Mouse (Mus musculus) limb, embryonic 14.5 days (tissue): ENCODE measurements at regions not wholly inside any gene's neighbourhood (a gene's known extent, or its start where the extent isn't known, plus 50 kb on each side); places are given as distances from the start of the nearest gene placed in this dataset.

Experiments used
- ATAC-seq: fragments of 200-750 bp; cut with Nextera tagmentation; 2 replicates; pipeline ENCODE4 v1.8.0; 2017; ENCODE audit warnings: low read depth, moderate number of reproducible peaks, moderate TSS enrichment; ENCODE audit not compliant: low FRiP score
- DNase-seq: peaks from one replicate; pipeline ENCODE4 v3.0.0-alpha.2; 2015; ENCODE audit warnings: low spot score
- H3K27ac ChIP-seq: fragments of 300-500 bp; sonication (generic); replicated peaks from 2 replicates; pipeline ENCODE4 v1.5.1; 2014; ENCODE audit warnings: low read depth, mild to moderate bottlenecking, low read length, moderate library complexity, mixed read lengths
- H3K27me3 ChIP-seq: fragments of 300-500 bp; sonication (generic); 2 replicates; pipeline ENCODE4 v1.6.1; 2014; ENCODE audit warnings: low read length, mixed read lengths; ENCODE audit not compliant: control insufficient read depth, insufficient read depth
- H3K36me3 ChIP-seq: fragments of 300-500 bp; sonication (generic); 2 replicates; pipeline ENCODE4 v1.6.1; 2014; ENCODE audit warnings: mild to moderate bottlenecking, low read length, moderate library complexity, mixed read lengths; ENCODE audit not compliant: control insufficient read depth, insufficient read depth
- H3K4me1 ChIP-seq: fragments of 300-500 bp; sonication (generic); 2 replicates; pipeline ENCODE4 v1.6.1; 2014; ENCODE audit warnings: antibody characterized with exemption, low read length, mixed read lengths; ENCODE audit not compliant: control insufficient read depth, insufficient read depth
- H3K4me2 ChIP-seq: fragments of 300-500 bp; sonication (generic); replicated peaks from 2 replicates; pipeline ENCODE4 v1.6.1; 2014; ENCODE audit warnings: low read depth, mild to moderate bottlenecking, low read length, moderate library complexity; ENCODE audit not compliant: severe bottlenecking
- H3K4me3 ChIP-seq: fragments of 300-500 bp; sonication (generic); replicated peaks from 2 replicates; pipeline ENCODE4 v1.5.1; 2014; ENCODE audit warnings: low read length
- H3K9ac ChIP-seq: fragments of 300-500 bp; sonication (generic); 2 replicates; pipeline ENCODE4 v1.6.1; 2014; ENCODE audit warnings: mild to moderate bottlenecking, low read depth, low read length, moderate library complexity; ENCODE audit not compliant: severe bottlenecking
- H3K9me3 ChIP-seq: fragments of 300-500 bp; sonication (generic); 2 replicates; pipeline ENCODE4 v1.6.1; 2016; ENCODE audit warnings: low read length; ENCODE audit not compliant: control insufficient read depth
- POLR2A ChIP-seq: fragments of 200-500 bp; IDR thresholded peaks from 2 replicates; pipeline ENCODE4 v1.8.0; 2012; ENCODE audit warnings: inconsistent platforms, mild to moderate bottlenecking, moderate library complexity, borderline replicate concordance; ENCODE audit not compliant: insufficient read depth, insufficient read length; ENCODE audit errors: extremely low read depth
- WGBS: fragments of 180-500 bp; shearing (Covaris S2); extraction: QIAGEN DNeasy Blood & Tissue Kit; methylation state at CpG from one replicate; pipeline ENCODE4 v1.1.7; 2014; 5-methylcytosine and 5-hydroxymethylcytosine counted together

GRCm38 (mm10) chr16:76741141-76741540 is 272.4 kb upstream of the Usp25 start:
- H3K36me3 ChIP-seq, result no peaks in the 10 kb centered on the region
- DNase-seq (no peak), ATAC-seq (no peak)
- TF ChIP-seq POLR2A, result no peak
- no peaks in the 10 kb centered on the region for H3K4me1 ChIP-seq
- no peak overlapping the region for H3K4me2 ChIP-seq
- no peak overlapping the region for H3K4me3 ChIP-seq
- no peak overlapping the region for H3K27ac ChIP-seq
- WGBS, result 46% methylated on average over 3 of the region's 3 CpGs
- no peaks in the 10 kb centered on the region for H3K27me3 ChIP-seq
- no peak overlapping the region for H3K9ac ChIP-seq
- H3K9me3 ChIP-seq, result no peaks in the 10 kb centered on the region

GRCm38 (mm10) chr16:76725991-76726390 is 287.5 kb upstream of the Usp25 start:
- Histone ChIP-seq H3K4me3 (no peak overlapping the region), H3K4me1 (no peaks in the 10 kb centered on the region), H3K9ac (no peak overlapping the region), H3K4me2 (no peak overlapping the region), H3K27me3 (no peaks in the 10 kb centered on the region), H3K36me3 (no peaks in the 10 kb centered on the region), H3K9me3 (no peaks in the 10 kb centered on the region), H3K27ac (no peak overlapping the region)
- DNase-seq (no peak), ATAC-seq (no peak)
- WGBS, result 74% methylated on average over 4 of the region's 4 CpGs
- TF ChIP-seq POLR2A, result no peak

DNA sequence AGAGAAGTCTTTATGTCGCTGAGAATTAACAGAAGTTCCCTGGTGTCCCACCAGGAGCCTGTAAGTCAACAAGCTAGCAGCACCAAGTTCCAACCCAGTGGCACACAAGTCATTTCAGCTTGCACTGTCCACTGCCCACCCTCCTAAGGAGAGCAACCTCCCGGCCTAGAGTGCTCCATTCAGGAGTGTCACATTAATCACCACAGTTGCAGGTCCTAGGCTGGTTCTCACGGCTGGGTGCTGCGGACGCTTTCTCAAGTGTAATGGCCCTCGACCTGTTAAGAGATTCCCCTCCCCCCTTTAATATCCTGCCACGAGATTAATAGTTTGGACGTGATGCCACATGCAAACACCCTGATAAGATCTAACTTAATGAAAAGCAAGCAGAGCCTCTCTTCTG is 288.2 kb upstream of the Usp25 start:
- no peaks in the 10 kb centered on the region for H3K9me3 ChIP-seq
- ATAC-seq (no peak), DNase-seq (no peak)
- H3K4me1 ChIP-seq, result no peaks in the 10 kb centered on the region
- H3K4me3 ChIP-seq, result no peak overlapping the region
- H3K27ac ChIP-seq, result no peak overlapping the region
- 36% methylated on average over 8 of the region's 8 CpGs for WGBS
- TF ChIP-seq POLR2A, result no peak
- H3K36me3 ChIP-seq, result no peaks in the 10 kb centered on the region
- no peaks in the 10 kb centered on the region for H3K27me3 ChIP-seq
- no peak overlapping the region for H3K9ac ChIP-seq
- H3K4me2 ChIP-seq, result no peak overlapping the region

DNA sequence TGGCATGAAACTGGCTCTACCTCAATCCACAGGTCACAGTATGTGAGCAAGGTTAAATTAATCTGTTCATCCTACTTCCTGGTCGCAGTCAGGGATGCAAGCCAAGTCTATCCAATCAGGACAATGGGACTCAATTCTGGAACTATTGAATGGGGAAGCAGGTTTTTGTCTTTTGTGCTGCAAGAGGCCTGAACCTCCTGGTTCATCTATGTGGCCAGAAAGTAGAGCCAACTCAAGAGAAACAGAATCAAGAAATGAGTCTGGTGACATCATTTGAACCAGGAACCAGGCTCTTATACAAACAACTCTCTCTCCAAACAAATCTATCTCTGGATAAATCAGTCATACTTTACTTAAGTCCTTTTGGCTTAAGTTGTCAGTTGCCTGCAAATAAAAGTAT is 294.7 kb upstream of the Usp25 start:
- H3K27me3 ChIP-seq, result no peaks in the 10 kb centered on the region
- 94% methylated on average over 1 of the region's 1 CpGs for WGBS
- ATAC-seq (no peak), DNase-seq (no peak)
- no peak overlapping the region for H3K27ac ChIP-seq
- no peaks in the 10 kb centered on the region for H3K36me3 ChIP-seq
- TF ChIP-seq POLR2A, result no peak
- H3K9ac ChIP-seq, result no peak overlapping the region
- H3K4me2 ChIP-seq, result no peak overlapping the region
- H3K4me3 ChIP-seq, result no peak overlapping the region
- no peaks in the 10 kb centered on the region for H3K9me3 ChIP-seq
- H3K4me1 ChIP-seq, result no peaks in the 10 kb centered on the region

- no peak for TF ChIP-seq POLR2A
- WGBS, result 97% methylated on average over 1 of the region's 1 CpGs
- H3K27ac ChIP-seq, result no peak overlapping the region
- H3K4me1 ChIP-seq, result no peaks in the 10 kb centered on the region
- no peaks in the 10 kb centered on the region for H3K9me3 ChIP-seq
- no peak overlapping the region for H3K4me2 ChIP-seq
- H3K4me3 ChIP-seq, result no peak overlapping the region
- no peaks in the 10 kb centered on the region for H3K36me3 ChIP-seq
- DNase-seq (no peak), ATAC-seq (no peak)
- H3K9ac ChIP-seq, result no peak overlapping the region
- no peaks in the 10 kb centered on the region for H3K27me3 ChIP-seq
Observed at GRCm38 (mm10) chr16:76718147-76718546, 295.4 kb upstream of the Usp25 start.

- H3K4me3 ChIP-seq, result no peak overlapping the region
- H3K36me3 ChIP-seq, result no peaks in the 10 kb centered on the region
- no peaks in the 10 kb centered on the region for H3K4me1 ChIP-seq
- no peak for TF ChIP-seq POLR2A
- H3K27ac ChIP-seq, result no peak overlapping the region
- H3K9me3 ChIP-seq, result no peaks in the 10 kb centered on the region
- H3K9ac ChIP-seq, result no peak overlapping the region
- H3K27me3 ChIP-seq, result no peaks in the 10 kb centered on the region
- DNase-seq (no peak), ATAC-seq (no peak)
- H3K4me2 ChIP-seq, result no peak overlapping the region
- 40% methylated on average over 6 of the region's 6 CpGs for WGBS
Observed at GRCm38 (mm10) chr16:76694913-76695312, 318.6 kb upstream of the Usp25 start.
